In genomic region chr7:31125116-31125515, GRCm38 (mm10) we compare ENCODE assay signal across 21 mouse cellular contexts. TPM values are rescaled to one million over a fixed set of nuclear protein-coding genes. Genes with fewer than 3 reads are reported as not detected.
DNase-seq lines count a peak whose midpoint lies in the region; ATAC-seq and TF ChIP-seq lines count a peak whose summit lies in the region.
"Had no signal": no experiment of that assay in that cellular context is flagged by ENCODE, and none has a peak within 500 bp of the region (broad histone marks: within the 10 kb centered on the region; RNA-seq: fewer than 3 reads in every experiment).

No protein-coding gene starts in this region.

- H3K4me1 ChIP-seq in olfactory bulb, adult 2 months (ENCODE audit: control insufficient read depth, insufficient read depth, low read length) = peaks cover 14% of the 10 kb centered on the region
- peaks cover 24% of the 10 kb centered on the region for H3K4me1 ChIP-seq in heart, embryonic 12.5 days (replicated peaks)
- H3K4me1 ChIP-seq in intestine, postnatal 0 days (replicated peaks; ENCODE audit: control insufficient read depth, insufficient read depth, low read length) = no peaks in the 10 kb centered on the region

- H3K27ac ChIP-seq in layer of hippocampus, adult 2 months = peak overlapping the region; percentile 97
- no peak overlapping the region for H3K27ac ChIP-seq in olfactory bulb, adult 2 months (ENCODE audit: insufficient read depth, low read depth, low read length)
- no peak overlapping the region for H3K27ac ChIP-seq in heart, embryonic 12.5 days (ENCODE audit: poor library complexity, severe bottlenecking)
- no peak overlapping the region for H3K27ac ChIP-seq in intestine, postnatal 0 days (ENCODE audit: low read depth, low read length)
- H3K27ac ChIP-seq: embryonic facial prominence, embryonic 13.5 days; forebrain, embryonic 10.5 days; hindbrain, embryonic 15.5 days; midbrain, embryonic 13.5 days had no signal

- no peak for TF ChIP-seq POLR2A in olfactory bulb, adult 2 months (IDR thresholded peaks at IDR 0.05; ENCODE audit: insufficient read depth, low read depth, low read length)

- no peak overlapping the region for H3K9ac ChIP-seq in heart, embryonic 12.5 days
- H3K9ac ChIP-seq in intestine, postnatal 0 days (ENCODE audit: low read depth, low read length) = no peak overlapping the region
- H3K9ac ChIP-seq: embryonic facial prominence, embryonic 13.5 days; hindbrain, embryonic 15.5 days; midbrain, embryonic 13.5 days had no signal

- TF ChIP-seq CTCF in layer of hippocampus, adult 2 months (conservative IDR thresholded peaks at IDR 0.05) = no peak
- TF ChIP-seq CTCF in olfactory bulb, adult 2 months (IDR thresholded peaks at IDR 0.05; ENCODE audit: insufficient read depth, low read depth, low read length) = no peak
- no peak for TF ChIP-seq CTCF in intestine, postnatal 0 days (IDR thresholded peaks at IDR 0.05; ENCODE audit: low read depth)

- no peak overlapping the region for H3K4me2 ChIP-seq in heart, embryonic 12.5 days
- H3K4me2 ChIP-seq in intestine, postnatal 0 days (replicated peaks; ENCODE audit: low read depth) = no peak overlapping the region

- H3K9me3 ChIP-seq in heart, embryonic 12.5 days (replicated peaks) = no peaks in the 10 kb centered on the region
- H3K9me3 ChIP-seq in intestine, postnatal 0 days (ENCODE audit: control insufficient read depth) = no peaks in the 10 kb centered on the region
- H3K9me3 ChIP-seq: embryonic facial prominence, embryonic 13.5 days; forebrain, embryonic 10.5 days; hindbrain, embryonic 15.5 days; midbrain, embryonic 13.5 days had no signal

- H3K4me3 ChIP-seq in layer of hippocampus, adult 2 months = peak overlapping the region; percentile 71
- H3K4me3 ChIP-seq in olfactory bulb, adult 2 months (ENCODE audit: insufficient read depth, low read depth, low read length) = peak overlapping the region; percentile 6; the same call in 1 of the 2 replicates
- no peak overlapping the region for H3K4me3 ChIP-seq in heart, embryonic 12.5 days
- no peak overlapping the region for H3K4me3 ChIP-seq in intestine, postnatal 0 days (ENCODE audit: low read depth, low read length)
- H3K4me3 ChIP-seq: forebrain, embryonic 10.5 days had no signal

- H3K36me3 ChIP-seq in heart, embryonic 12.5 days = peaks cover 18% of the 10 kb centered on the region
- H3K36me3 ChIP-seq in intestine, postnatal 0 days (ENCODE audit: control insufficient read depth, insufficient read depth) = peaks cover 5% of the 10 kb centered on the region; the same call in 1 of the 2 replicates

- peaks cover 22% of the 10 kb centered on the region for H3K27me3 ChIP-seq in heart, embryonic 12.5 days (replicated peaks)
- H3K27me3 ChIP-seq in intestine, postnatal 0 days (replicated peaks; ENCODE audit: control insufficient read depth, insufficient read depth, low read length) = peaks cover 36% of the 10 kb centered on the region

- WGBS in olfactory bulb, adult 2 months = 85% methylated on average over 13 of the region's 13 CpGs
- WGBS in heart, embryonic 12.5 days = 72% methylated on average over 13 of the region's 13 CpGs
- WGBS in intestine, postnatal 0 days = 68% methylated on average over 13 of the region's 13 CpGs

- no peak for DNase-seq in layer of hippocampus, adult 2 months (ENCODE audit: low spot score in 2 of 2)
- DNase-seq in layer of hippocampus, adult 9-10 months (ENCODE audit: low spot score) = no peak
- peak; percentile 85 to 89 for DNase-seq in cerebellum, adult 18-20 months
- peak; percentile 80 to 81 for DNase-seq in cerebellum, postnatal 36 days
- DNase-seq: gastrocnemius, postnatal 25 days; heart, postnatal 10 days; kidney, adult 11 months; kidney, postnatal 25 days; lung, adult 2 months; lung, postnatal 36 days; right cerebral cortex, adult 18-20 months had no signal

- no peak for ATAC-seq in heart, embryonic 12.5 days (ENCODE audit: insufficient number of reproducible peaks, low FRiP score)
- ATAC-seq in intestine, postnatal 0 days = no peak
- ATAC-seq: midbrain, embryonic 13.5 days had no signal

RNA-seq across cellular contexts. Expression of gene Scn1b, which starts 1.7 kb away (rescaled TPM):
- total RNA-seq in layer of hippocampus, adult 2 months (2021) = 100 to 1,000 TPM; 585 to 611 TPM
- not detected in 2 replicates for polyA plus RNA-seq in olfactory bulb, adult 2 months (2012; ENCODE audit: insufficient read depth, insufficient read length, low replicate concordance, missing spikeins)
- 5.3 and 5.7 TPM in 2 replicates for polyA plus RNA-seq in heart, embryonic 12.5 days (2016; fragmentation: Nextera tagmentation; extraction: Ambion mirVana)
- polyA plus RNA-seq in intestine, postnatal 0 days (2015; fragmentation: Nextera tagmentation; extraction: Ambion mirVana) = 2.7 and 3.3 TPM in 2 replicates
- total RNA-seq: neutrophil, adult 5-6 weeks had no signal

RNA-seq across cellular contexts. Expression of gene Hpn, which starts 10.0 kb away (rescaled TPM):
- total RNA-seq in layer of hippocampus, adult 2 months (2021) = 1 to 10 TPM; 2.9 to 7.1 TPM
- not detected in 2 replicates for polyA plus RNA-seq in olfactory bulb, adult 2 months (2012; ENCODE audit: insufficient read depth, insufficient read length, low replicate concordance, missing spikeins)
- 1.9 and 2.0 TPM in 2 replicates for polyA plus RNA-seq in heart, embryonic 12.5 days (2016; fragmentation: Nextera tagmentation; extraction: Ambion mirVana)
- polyA plus RNA-seq in intestine, postnatal 0 days (2015; fragmentation: Nextera tagmentation; extraction: Ambion mirVana) = 21.2 and 28.3 TPM in 2 replicates
- polyA plus RNA-seq: C2C12 had no signal

RNA-seq across cellular contexts. Expression of gene Gramd1a, which starts 30.6 kb away (rescaled TPM):
- total RNA-seq in layer of hippocampus, adult 2 months (2021) = 100 to 1,000 TPM; 118 to 124 TPM
- polyA plus RNA-seq in olfactory bulb, adult 2 months (2012; ENCODE audit: insufficient read depth, insufficient read length, low replicate concordance, missing spikeins) = not detected in 2 replicates
- 63.4 and 64.6 TPM in 2 replicates for polyA plus RNA-seq in heart, embryonic 12.5 days (2016; fragmentation: Nextera tagmentation; extraction: Ambion mirVana)
- polyA plus RNA-seq in intestine, postnatal 0 days (2015; fragmentation: Nextera tagmentation; extraction: Ambion mirVana) = 10.3 and 12.4 TPM in 2 replicates

RNA-seq across cellular contexts. Expression of gene Fxyd3, which starts 48.6 kb away (rescaled TPM):
- total RNA-seq in layer of hippocampus, adult 2 months (2021) = 1 to 10 TPM in 1 of 2 experiments, not detected in 1; 1.7 TPM
- not detected in 2 replicates for polyA plus RNA-seq in olfactory bulb, adult 2 months (2012; ENCODE audit: insufficient read depth, insufficient read length, low replicate concordance, missing spikeins)
- polyA plus RNA-seq in heart, embryonic 12.5 days (2016; fragmentation: Nextera tagmentation; extraction: Ambion mirVana) = 0.15 and 0.23 TPM in 2 replicates
- 40.4 and 48.0 TPM in 2 replicates for polyA plus RNA-seq in intestine, postnatal 0 days (2015; fragmentation: Nextera tagmentation; extraction: Ambion mirVana)
- total RNA-seq: left cerebral cortex, postnatal 36 days; neutrophil, adult 5-6 weeks had no signal

Comparison
In these comparisons a context has a peak if more than half of its experiments do, and no peak if none do; other contexts are left out.
1. DNase-seq: peak in cerebellum, adult 18-20 months (2 of 2) and cerebellum, postnatal 36 days (2 of 2); none in layer of hippocampus, adult 2 months (0 of 2) and layer of hippocampus, adult 9-10 months (single experiment).
2. H3K4me3 ChIP-seq: peak in layer of hippocampus, adult 2 months (single experiment) and olfactory bulb, adult 2 months (single experiment); none in heart, embryonic 12.5 days (single experiment) and intestine, postnatal 0 days (single experiment).